Mouse (Mus musculus) liver, postnatal 0 days (tissue): ENCODE results near the gene Ncbp3. TPM values are rescaled to one million over a fixed set of nuclear protein-coding genes. Genes with fewer than 3 reads are reported as not detected.
A peak's percentile ranks its signal among the peaks of the same experiment; 100 is the strongest.

Experiments
- ATAC-seq: fragments of 200-750 bp; cut with Nextera tagmentation; 2 replicates; pipeline ENCODE4 v1.8.0; 2017; ENCODE audit warnings: mild to moderate bottlenecking, moderate library complexity
- DNase-seq: peaks from one replicate; pipeline ENCODE4 v3.0.0-alpha.2; 2016
- H3K27ac ChIP-seq: fragments of 300-500 bp; sonication (generic); 2 replicates; pipeline ENCODE4 v1.5.1; 2014; ENCODE audit warnings: antibody characterized with exemption, moderate library complexity, mild to moderate bottlenecking, low read depth
- H3K27me3 ChIP-seq: fragments of 300-500 bp; sonication (generic); 2 replicates; pipeline ENCODE4 v1.6.1; 2014; ENCODE audit warnings: low read length, control low read depth, mixed read lengths; ENCODE audit not compliant: insufficient read depth
- H3K36me3 ChIP-seq: fragments of 300-500 bp; sonication (generic); replicated peaks from 2 replicates; pipeline ENCODE4 v1.6.1; 2014; ENCODE audit warnings: mild to moderate bottlenecking, control low read depth, low read length, moderate library complexity, mixed read lengths; ENCODE audit not compliant: insufficient read depth
- H3K4me1 ChIP-seq: fragments of 300-500 bp; sonication (generic); 2 replicates; pipeline ENCODE4 v1.6.1; 2014; ENCODE audit warnings: antibody characterized with exemption, mild to moderate bottlenecking, control low read depth; ENCODE audit not compliant: insufficient read depth
- H3K4me2 ChIP-seq: fragments of 300-500 bp; sonication (generic); 2 replicates; pipeline ENCODE4 v1.6.1; 2014; ENCODE audit warnings: low read depth, mild to moderate bottlenecking, low read length, moderate library complexity, mixed read lengths
- H3K4me3 ChIP-seq: fragments of 300-500 bp; sonication (generic); 2 replicates; pipeline ENCODE4 v1.5.1; 2014; ENCODE audit warnings: low read depth, low read length
- H3K9ac ChIP-seq: fragments of 300-500 bp; sonication (generic); replicated peaks from 2 replicates; pipeline ENCODE4 v1.6.1; 2014; ENCODE audit warnings: mild to moderate bottlenecking, moderate library complexity
- H3K9me3 ChIP-seq: fragments of 300-500 bp; sonication (generic); 2 replicates; pipeline ENCODE4 v1.6.1; 2016; ENCODE audit warnings: mild to moderate bottlenecking, control low read depth, low read length, mixed read lengths
- CTCF ChIP-seq: sonication (generic); IDR thresholded peaks from 2 replicates; pipeline ENCODE4 v1.5.1; 2016; ENCODE audit warnings: antibody characterized with exemption, low read depth
- EP300 ChIP-seq: IDR thresholded peaks from 2 replicates; pipeline ENCODE4 v1.6.1; 2016; ENCODE audit warnings: antibody characterized with exemption, low read depth, mild to moderate bottlenecking
- WGBS: fragments of 180-500 bp; shearing (Covaris S2); extraction: QIAGEN DNeasy Blood & Tissue Kit; methylation state at CpG from one replicate; pipeline ENCODE4 v1.1.7; 2014; ENCODE audit not compliant: insufficient replicate concordance; 5-methylcytosine and 5-hydroxymethylcytosine counted together
- polyA plus RNA-seq: library from polyadenylated mRNA; unstranded; fragments of >200 nt; fragmentation: Nextera tagmentation; extraction: Ambion mirVana; gene quantifications from 2 replicates; pipeline ENCODE4 v1.2.1, GENCODE M21; 2015

Ncbp3 gene
- polyA plus RNA-seq, 1 experiment from 2014 or later = 2.7 TPM

DNA sequence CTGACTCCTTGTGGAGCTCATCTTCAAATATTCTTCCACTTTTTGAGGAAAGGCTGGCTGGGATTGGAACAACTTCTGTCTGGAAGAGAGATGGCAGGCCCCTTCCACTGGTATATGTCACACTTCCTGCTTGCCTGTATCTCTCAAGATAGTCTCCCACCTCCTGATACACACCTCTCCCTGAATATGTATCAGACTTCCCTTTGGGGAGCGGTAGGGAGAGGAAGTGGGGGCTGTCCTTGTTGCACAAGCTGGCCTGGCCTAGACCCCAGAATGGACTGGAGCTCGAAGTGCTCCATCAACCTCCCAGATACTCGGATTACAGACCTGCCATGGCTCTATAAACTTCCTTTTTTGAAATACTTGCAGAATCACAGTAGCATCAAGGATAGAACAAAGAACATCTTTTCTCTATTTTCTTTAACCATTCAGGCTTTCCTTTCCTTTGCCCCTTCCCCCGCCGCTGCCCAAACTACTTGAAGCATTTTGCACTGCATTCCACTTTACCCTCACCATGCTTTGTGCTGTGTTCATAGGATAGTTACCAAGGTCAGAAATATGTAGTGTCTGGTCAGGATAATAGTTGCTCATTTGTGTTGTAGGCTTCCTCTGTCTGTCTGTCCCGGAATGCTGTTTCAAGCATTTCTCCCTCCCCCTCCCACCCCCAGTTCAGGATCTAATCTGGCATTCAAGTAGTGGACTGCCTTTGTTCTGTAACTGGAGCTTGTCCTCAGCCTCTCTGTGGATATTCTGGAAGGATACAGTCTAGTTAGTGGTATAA is 40.3 kb downstream of the Ncbp3 start:
- H3K9ac ChIP-seq = no peak overlapping the region
- peaks cover 13% of the 10 kb centered on the region for H3K4me1 ChIP-seq
- WGBS = 57% methylated on average over 6 of the region's 6 CpGs
- ATAC-seq (no peak), DNase-seq (no peak)
- no peaks in the 10 kb centered on the region for H3K27me3 ChIP-seq
- no peaks in the 10 kb centered on the region for H3K36me3 ChIP-seq
- no peak overlapping the region for H3K4me3 ChIP-seq
- TF ChIP-seq CTCF (no peak), EP300 (no peak)
- H3K9me3 ChIP-seq = no peaks in the 10 kb centered on the region
- no peak overlapping the region for H3K27ac ChIP-seq
- H3K4me2 ChIP-seq = no peak overlapping the region

DNA sequence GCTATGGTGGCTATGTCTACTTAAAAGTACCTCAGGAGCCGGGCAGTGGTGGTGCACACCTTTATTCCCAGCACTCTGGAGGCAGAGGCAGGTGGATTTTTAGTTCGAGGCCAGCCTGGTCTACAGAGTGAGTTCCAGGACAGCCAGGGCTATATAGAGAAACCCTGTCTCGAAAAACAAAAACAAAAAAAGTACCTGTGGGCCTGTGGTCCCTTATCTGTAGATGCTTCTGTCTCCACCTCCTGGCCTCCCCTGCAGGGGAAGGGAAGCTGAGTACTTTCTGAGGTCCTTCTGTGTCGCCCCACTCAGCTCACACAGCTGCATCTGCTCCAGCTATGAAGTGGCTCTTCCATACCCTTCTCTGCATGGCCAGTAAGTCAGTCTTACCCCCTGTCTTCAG is 42.7 kb downstream of the Ncbp3 start, which contains the start of gene Itgae:
TSS of gene Itgae (plus strand) at position 301 of the 400 bp plus-strand sequence.
- Histone ChIP-seq H3K27ac (no peak within 1 kb of the TSS), H3K4me2 (no peak within 1 kb of the TSS), H3K4me3 (no peak within 1 kb of the TSS), H3K36me3 (no peaks in the 10 kb centered on the region), H3K4me1 (peaks cover 10% of the 10 kb centered on the region), H3K9me3 (no peaks in the 10 kb centered on the region), H3K27me3 (no peaks in the 10 kb centered on the region), H3K9ac (no peak within 1 kb of the TSS)
- WGBS = 69% methylated on average over 4 of the region's 4 CpGs
- TF ChIP-seq EP300 (no peak), CTCF (no peak)
- DNase-seq (no peak), ATAC-seq (no peak)

- peaks cover 10% of the 10 kb centered on the region for H3K4me1 ChIP-seq
- H3K27ac ChIP-seq = no peak overlapping the region
- H3K9me3 ChIP-seq = no peaks in the 10 kb centered on the region
- no peaks in the 10 kb centered on the region for H3K36me3 ChIP-seq
- ATAC-seq = no peak
- peak; percentile 9 for DNase-seq
- WGBS = 79% methylated on average over 2 of the region's 2 CpGs
- H3K9ac ChIP-seq = no peak overlapping the region
- no peak for TF ChIP-seq CTCF
- no peak for TF ChIP-seq EP300
- H3K27me3 ChIP-seq = no peaks in the 10 kb centered on the region
- no peak overlapping the region for H3K4me2 ChIP-seq
- no peak overlapping the region for H3K4me3 ChIP-seq
Observed at GRCm38 (mm10) chr11:73090826-73091225, 43.2 kb downstream of the Ncbp3 start.

DNA sequence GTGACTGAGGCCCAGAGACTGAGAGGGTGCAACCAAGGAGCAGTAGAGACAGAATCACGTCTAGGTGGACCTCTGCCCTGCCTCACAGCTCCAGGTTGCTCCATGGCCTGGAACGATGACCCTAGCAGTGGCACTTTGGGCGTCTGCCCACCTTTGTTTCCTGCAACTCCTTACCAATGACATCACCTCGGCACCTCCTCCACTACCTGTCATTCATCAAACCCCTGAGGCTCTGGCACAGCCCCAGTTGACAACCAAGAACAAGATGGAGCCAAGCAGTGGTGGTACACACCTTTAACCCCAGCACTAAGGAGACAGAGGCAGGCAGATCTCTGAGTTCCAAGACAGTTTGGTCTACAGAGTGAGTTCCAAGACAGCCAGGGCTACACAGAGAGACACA is 44.5 kb downstream of the Ncbp3 start:
- 74% methylated on average over 4 of the region's 4 CpGs for WGBS
- H3K4me2 ChIP-seq = no peak overlapping the region
- H3K27ac ChIP-seq = no peak overlapping the region
- H3K4me1 ChIP-seq = peaks cover 2% of the 10 kb centered on the region; the same call in 1 of the 2 replicates
- ATAC-seq (no peak), DNase-seq (peak; percentile 7)
- no peak overlapping the region for H3K4me3 ChIP-seq
- TF ChIP-seq CTCF = no peak
- no peak for TF ChIP-seq EP300
- H3K36me3 ChIP-seq = no peaks in the 10 kb centered on the region
- H3K9ac ChIP-seq = no peak overlapping the region
- H3K27me3 ChIP-seq = no peaks in the 10 kb centered on the region
- no peaks in the 10 kb centered on the region for H3K9me3 ChIP-seq

- Histone ChIP-seq H3K9ac (no peak overlapping the region), H3K4me1 (no peaks in the 10 kb centered on the region), H3K36me3 (no peaks in the 10 kb centered on the region), H3K4me2 (no peak overlapping the region), H3K27ac (no peak overlapping the region), H3K27me3 (no peaks in the 10 kb centered on the region), H3K4me3 (no peak overlapping the region), H3K9me3 (no peaks in the 10 kb centered on the region)
- 38% methylated on average over 7 of the region's 7 CpGs for WGBS
- ATAC-seq (peak; percentile 56; the same call in 1 of the 2 replicates), DNase-seq (peak; percentile 13)
- no peak for TF ChIP-seq CTCF
- no peak for TF ChIP-seq EP300
Observed at GRCm38 (mm10) chr11:73092877-73093276, 45.3 kb downstream of the Ncbp3 start.

GRCm38 (mm10) chr11:73094231-73094995 is 46.8 kb downstream of the Ncbp3 start:
- H3K9me3 ChIP-seq = no peaks in the 10 kb centered on the region
- H3K27ac ChIP-seq = no peak overlapping the region
- H3K4me2 ChIP-seq = no peak overlapping the region
- H3K4me3 ChIP-seq = no peak overlapping the region
- TF ChIP-seq CTCF (no peak), EP300 (no peak)
- no peaks in the 10 kb centered on the region for H3K36me3 ChIP-seq
- DNase-seq = peak; percentile 10
- H3K27me3 ChIP-seq = no peaks in the 10 kb centered on the region
- H3K9ac ChIP-seq = no peak overlapping the region
- 61% methylated on average over 11 of the region's 11 CpGs for WGBS
- no peak for ATAC-seq
- no peaks in the 10 kb centered on the region for H3K4me1 ChIP-seq
